Mouse (Mus musculus) monocyte, adult 59 days (primary cell): ENCODE measurements around the gene Hspbap1. TPM values are rescaled to one million over a fixed set of nuclear protein-coding genes. Genes with fewer than 3 reads are reported as not detected.

ENCODE experiments used
- total RNA-seq, 2 experiments: library from RNA; stranded (reverse); gene quantifications; one replicate each; pipeline ENCODE4 v1.2.4; 2023

The Hspbap1 gene
- 10 to 100 TPM; 10.8 to 11.5 TPM for total RNA-seq

DNA sequence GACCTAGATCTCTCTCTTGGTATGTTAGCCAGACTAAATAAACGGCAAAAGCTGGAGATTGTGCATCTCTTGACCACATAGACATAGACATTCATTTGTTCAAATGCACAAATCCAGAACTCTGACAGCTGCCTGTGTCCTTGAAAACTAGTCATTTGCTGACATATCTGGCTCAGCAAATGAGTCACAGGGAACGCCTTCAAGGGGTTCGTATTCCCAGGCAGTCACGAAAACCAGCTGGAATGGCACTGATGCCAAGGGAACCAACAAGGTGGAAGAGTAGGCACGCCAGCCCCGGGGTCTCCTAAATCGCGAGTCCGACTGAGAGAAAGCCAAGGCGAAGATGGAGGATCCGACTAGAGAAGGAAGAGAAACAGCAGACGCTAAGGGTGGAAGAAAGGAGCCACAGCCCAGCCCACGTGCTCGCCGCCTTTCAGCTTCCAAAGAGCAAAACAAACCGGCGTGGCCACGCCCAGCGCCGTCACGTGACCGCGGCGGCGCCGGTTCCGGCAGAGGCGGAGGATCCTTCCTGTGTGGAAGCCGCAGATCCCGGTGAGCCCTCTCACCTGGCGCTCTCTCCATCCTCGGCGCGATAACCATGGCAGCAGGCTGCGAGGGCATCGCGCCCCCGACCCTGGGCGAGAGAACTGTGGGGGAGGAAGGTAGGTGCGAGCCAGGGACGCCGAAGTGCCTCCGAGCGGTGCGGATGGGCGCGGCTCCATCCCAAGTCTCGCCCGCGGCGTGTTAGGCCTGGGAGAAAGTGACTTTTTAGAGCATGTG lies at the start of gene Hspbap1:
TSS of gene Hspbap1 (plus strand) at position 498 of the 780 bp plus-strand sequence.

DNA sequence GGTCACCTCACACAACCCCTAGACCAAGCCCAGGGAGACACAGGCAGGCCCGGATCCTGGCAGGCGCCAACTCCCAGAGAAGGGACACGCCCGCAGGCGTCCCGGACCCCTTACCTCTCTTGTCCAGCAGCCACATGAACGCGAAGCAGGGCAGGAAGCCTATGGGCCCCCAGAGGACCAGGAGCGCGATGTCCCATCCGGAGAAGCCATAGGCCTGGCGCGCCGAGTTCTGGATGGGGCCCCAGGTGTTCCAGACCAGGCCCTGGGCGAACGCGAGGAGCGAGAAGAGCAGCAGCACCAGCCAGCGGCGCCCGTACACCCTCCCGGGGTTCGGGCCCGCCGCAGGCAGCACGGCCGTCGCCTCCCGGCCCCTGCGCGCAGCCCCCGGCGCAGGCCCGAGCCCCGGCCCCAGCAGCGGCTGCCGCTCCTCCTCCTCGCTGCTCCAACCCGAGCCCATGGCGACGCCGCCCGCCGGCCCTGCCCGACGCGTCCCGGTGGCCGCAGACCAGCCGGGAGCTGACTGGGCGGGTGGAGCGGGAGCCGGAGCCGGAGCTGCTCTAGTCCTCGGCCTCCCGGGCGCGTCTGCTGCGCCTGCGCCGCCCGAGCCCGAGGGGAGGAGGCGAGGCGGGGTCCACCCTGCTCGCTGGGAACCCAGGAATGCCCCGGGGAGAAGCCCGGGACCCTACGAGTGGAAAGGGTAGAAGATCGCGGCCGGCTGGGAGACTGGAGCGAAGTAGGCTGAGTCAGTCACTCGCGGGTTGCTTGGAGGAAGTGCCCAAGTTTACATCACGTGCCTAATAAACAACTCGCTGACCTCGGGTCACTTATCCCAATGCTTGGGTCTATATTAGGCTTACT lies 1.2 kb upstream of the Hspbap1 start, which contains the start of gene Dirc2:
TSS of gene Dirc2 (minus strand) at position 572 of the 858 bp plus-strand sequence.

DNA sequence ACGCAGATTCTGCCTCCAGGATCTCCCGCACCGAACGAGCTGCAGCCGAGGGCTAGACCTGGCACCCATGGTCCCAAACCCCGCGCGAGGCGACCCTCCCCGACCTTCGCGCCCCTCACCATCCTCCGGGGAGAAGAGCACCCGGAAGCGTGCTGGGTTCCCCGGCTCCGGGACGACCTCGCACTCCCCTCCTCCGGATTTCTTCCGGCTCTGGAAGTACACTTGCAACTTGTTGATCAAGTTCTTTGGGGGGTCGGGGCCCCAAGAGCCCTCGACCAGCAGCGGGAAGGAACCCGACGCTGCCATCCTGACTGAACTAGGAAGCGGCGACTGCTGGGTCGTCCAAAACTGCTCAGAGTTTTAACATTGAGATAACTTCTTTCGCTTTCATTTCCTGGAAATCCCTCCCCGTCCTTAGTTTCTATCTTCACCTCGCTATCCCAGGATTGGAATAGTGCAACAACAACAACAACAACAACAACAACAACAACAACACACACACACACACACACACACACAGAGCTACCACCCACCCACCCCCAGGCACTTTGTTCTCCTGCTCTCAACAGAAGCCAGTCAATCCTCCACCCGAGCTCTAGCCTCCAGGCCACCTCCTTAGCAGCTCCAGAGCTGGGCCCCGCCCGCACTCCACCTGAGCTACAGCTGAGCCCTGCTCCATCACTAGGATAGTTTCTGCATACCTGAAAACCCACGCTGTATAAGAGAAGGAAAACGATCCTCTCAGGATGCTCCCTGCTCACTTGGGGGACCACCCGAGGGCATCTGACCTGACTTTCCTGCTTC lies 101.1 kb downstream of the Hspbap1 start, which contains the start of gene Parp14:
TSS of gene Parp14 (minus strand) at position 497 of the 804 bp plus-strand sequence.

Other genes starting within 250 kb of the Hspbap1 start
- gene Sema5b, start 229.2 kb upstream of the Hspbap1 start, total RNA-seq: not detected
- 10 to 100 TPM; 38.8 to 40.4 TPM for gene Dirc2, start 1.0 kb upstream of the Hspbap1 start, total RNA-seq
- gene Parp14, start 101.2 kb downstream of the Hspbap1 start, total RNA-seq: 10 to 100 TPM; 74.3 to 75.6 TPM
- gene Parp9, start 168.1 kb downstream of the Hspbap1 start, total RNA-seq: 10 to 100 TPM; 49.5 to 54.0 TPM
- 10 to 100 TPM; 48.3 to 52.3 TPM for gene Dtx3l, start 168.8 kb downstream of the Hspbap1 start, total RNA-seq
- 10 to 100 TPM; 74.1 to 74.5 TPM for gene Kpna1, start 208.4 kb downstream of the Hspbap1 start, total RNA-seq